Mouse (Mus musculus) bone marrow, adult 2 months (tissue): ENCODE measurements around the gene E130114P18Rik.

Experiments
- CTCF ChIP-seq: fragments of 200-500 bp; IDR thresholded peaks from 2 replicates; pipeline ENCODE4 v1.5.1; 2011; ENCODE audit warnings: low read length, control low read depth; ENCODE audit not compliant: control insufficient read depth, insufficient read depth
- POLR2A ChIP-seq: fragments of 200-500 bp; IDR thresholded peaks from 2 replicates; pipeline ENCODE4 v1.6.1; 2011; ENCODE audit warnings: low read depth, mild to moderate bottlenecking, control low read depth, low read length, borderline replicate concordance; ENCODE audit not compliant: control insufficient read depth

GRCm38 (mm10) chr4:97823512-97823911 is 45.6 kb upstream of the E130114P18Rik start:
- TF ChIP-seq POLR2A (no peak), CTCF (no peak)
